Mouse (Mus musculus) urinary bladder, postnatal 14 days (tissue): ENCODE measurements at regions not wholly inside any gene's neighbourhood (a gene's known extent, or its start where the extent isn't known, plus 50 kb on each side); places are given as distances from the start of the nearest gene placed in this dataset.
A peak's percentile ranks its signal among the peaks of the same experiment; 100 is the strongest.

Experiments
- DNase-seq: peaks from one replicate; pipeline ENCODE4 v3.0.0; 2021; ENCODE audit warnings: low spot score

GRCm38 (mm10) chr4:142638733-142639339, 399.6 kb upstream of the Kazn start:
- peak; percentile 45 for DNase-seq

GRCm38 (mm10) chr4:142638057-142638456, 398.9 kb upstream of the Kazn start:
- no peak for DNase-seq

GRCm38 (mm10) chr4:142634398-142634797, 395.2 kb upstream of the Kazn start:
- DNase-seq, result no peak

- DNase-seq, result no peak
Measured at GRCm38 (mm10) chr4:142633667-142634350, 394.6 kb upstream of the Kazn start.

- DNase-seq, result no peak
Measured at GRCm38 (mm10) chr4:142626503-142627194, 387.4 kb upstream of the Kazn start.

GRCm38 (mm10) chr4:142625456-142625855, 386.3 kb upstream of the Kazn start:
- no peak for DNase-seq

- DNase-seq, result no peak
Measured at GRCm38 (mm10) chr4:142622151-142622861, 383.1 kb upstream of the Kazn start.

- no peak for DNase-seq
Measured at GRCm38 (mm10) chr4:142619396-142619795, 380.2 kb upstream of the Kazn start.

- no peak for DNase-seq
Measured at GRCm38 (mm10) chr4:142618770-142619169, 379.6 kb upstream of the Kazn start.

- no peak for DNase-seq
Measured at GRCm38 (mm10) chr4:142617676-142618075, 378.5 kb upstream of the Kazn start.

- no peak for DNase-seq
Measured at GRCm38 (mm10) chr4:142616901-142617300, 377.7 kb upstream of the Kazn start.

GRCm38 (mm10) chr4:142605098-142605497, 365.9 kb upstream of the Kazn start:
- no peak for DNase-seq

GRCm38 (mm10) chr4:142597214-142597613, 358.0 kb upstream of the Kazn start:
- no peak for DNase-seq

- DNase-seq, result no peak
Measured at GRCm38 (mm10) chr4:142589084-142589741, 350.0 kb upstream of the Kazn start.

- DNase-seq, result no peak
Measured at GRCm38 (mm10) chr4:142588418-142589083, 349.4 kb upstream of the Kazn start.

GRCm38 (mm10) chr4:142587345-142588035, 348.3 kb upstream of the Kazn start:
- no peak for DNase-seq

- no peak for DNase-seq
Measured at GRCm38 (mm10) chr4:142578536-142578935, 339.3 kb upstream of the Kazn start.

GRCm38 (mm10) chr4:142577519-142577918, 338.3 kb upstream of the Kazn start:
- DNase-seq, result no peak

GRCm38 (mm10) chr4:142574528-142574927, 335.3 kb upstream of the Kazn start:
- no peak for DNase-seq

GRCm38 (mm10) chr4:142570712-142571111, 331.5 kb upstream of the Kazn start:
- DNase-seq, result no peak

- DNase-seq, result no peak
Measured at GRCm38 (mm10) chr4:142568556-142568955, 329.4 kb upstream of the Kazn start.
